Mouse (Mus musculus) liver, embryonic 14.5 days (tissue): ENCODE results near the gene Trib2. TPM values are rescaled to one million over a fixed set of nuclear protein-coding genes. Genes with fewer than 3 reads are reported as not detected.
A peak's percentile ranks its signal among the peaks of the same experiment; 100 is the strongest.

Source experiments
- ATAC-seq: fragments of 200-750 bp; cut with Nextera tagmentation; 2 replicates; pipeline ENCODE4 v1.8.0; 2017; ENCODE audit warnings: moderate number of reproducible peaks, mild to moderate bottlenecking, moderate library complexity; ENCODE audit not compliant: insufficient read depth
- DNase-seq, 3 experiments: peaks; one replicate each; pipeline ENCODE4 v3.0.0-alpha.2; 2012 to 2013; ENCODE audit warnings: low read depth in 3 of 3, low spot score in 3 of 3
- H3K27ac ChIP-seq: fragments of 300-500 bp; sonication (generic); 2 replicates; pipeline ENCODE4 v1.5.1; 2014; ENCODE audit warnings: moderate library complexity, mild to moderate bottlenecking, control low read depth, inconsistent platforms
- H3K27me3 ChIP-seq: fragments of 300-500 bp; sonication (generic); 2 replicates; pipeline ENCODE4 v1.6.1; 2014; ENCODE audit warnings: mild to moderate bottlenecking, low read length, moderate library complexity; ENCODE audit not compliant: control insufficient read depth, insufficient read depth
- H3K36me3 ChIP-seq: fragments of 300-500 bp; sonication (generic); replicated peaks from 2 replicates; pipeline ENCODE4 v1.6.1; 2014; ENCODE audit warnings: low read depth; ENCODE audit not compliant: control insufficient read depth, insufficient read depth
- H3K4me1 ChIP-seq, 2 experiments: fragments of 200-500 bp in 1 of 2; fragments of 300-500 bp in 1 of 2; sonication (generic) in 1 of 2; replicated peaks; 2 replicates each; pipeline ENCODE4 v1.6.1; 2012 to 2014; ENCODE audit warnings: antibody characterized with exemption in 1 of 2, inconsistent platforms in 1 of 2, low read length in 1 of 2; ENCODE audit not compliant: control insufficient read depth in 2 of 2, insufficient read depth in 2 of 2
- H3K4me2 ChIP-seq: fragments of 300-500 bp; sonication (generic); 2 replicates; pipeline ENCODE4 v1.6.1; 2014; ENCODE audit warnings: low read depth, mild to moderate bottlenecking, control low read depth, moderate library complexity
- H3K4me3 ChIP-seq, 2 experiments: fragments of 200-500 bp in 1 of 2; fragments of 300-500 bp in 1 of 2; sonication (generic) in 1 of 2; 2 replicates each; pipeline ENCODE4 v1.5.1; 2012 to 2014; ENCODE audit warnings: low read depth in 2 of 2, low read length in 2 of 2, mild to moderate bottlenecking in 2 of 2, control low read depth in 1 of 2, inconsistent platforms in 1 of 2, moderate library complexity in 1 of 2; ENCODE audit not compliant: insufficient read depth in 1 of 2
- H3K9ac ChIP-seq: fragments of 300-500 bp; sonication (generic); replicated peaks from 2 replicates; pipeline ENCODE4 v1.6.1; 2014; ENCODE audit warnings: mild to moderate bottlenecking, control low read depth, moderate library complexity
- H3K9me3 ChIP-seq: fragments of 300-500 bp; sonication (generic); 2 replicates; pipeline ENCODE4 v1.6.1; 2016; ENCODE audit warnings: low read length, mixed read lengths; ENCODE audit not compliant: control insufficient read depth
- CTCF ChIP-seq: IDR thresholded peaks from 2 replicates; pipeline ENCODE4 v1.5.1; 2016; ENCODE audit warnings: antibody characterized with exemption, low read depth, control low read depth
- EP300 ChIP-seq: IDR thresholded peaks from 2 replicates; pipeline ENCODE4 v1.6.1; 2016; ENCODE audit warnings: antibody characterized with exemption, low read depth
- WGBS: fragments of 180-500 bp; shearing (Covaris S2); extraction: QIAGEN DNeasy Blood & Tissue Kit; methylation state at CpG from one replicate; pipeline ENCODE4 v1.1.7; 2014; ENCODE audit not compliant: insufficient replicate concordance; 5-methylcytosine and 5-hydroxymethylcytosine counted together
- polyA plus RNA-seq, 2 experiments: library from polyadenylated mRNA; depleted of rRNA in 1 of 2; stranded (reverse) in 1 of 2; unstranded in 1 of 2; fragments of >200 nt; fragmentation: Nextera tagmentation in 1 of 2; extraction: Ambion mirVana in 1 of 2; gene quantifications; 2 replicates each; pipeline versions ENCODE4 v1.2.1 to v1.2.3; 2012 to 2014

The Trib2 gene
- polyA plus RNA-seq, 2 experiments, result 1.3 to 2.1 TPM

GRCm38 (mm10) chr12:15800196-15800913 is 16.4 kb downstream of the Trib2 start:
- ATAC-seq (no peak), DNase-seq (no peak)
- Histone ChIP-seq H3K4me3 (no peak overlapping the region), H3K4me2 (no peak overlapping the region), H3K4me1 (peaks cover 0 to 3% of the 10 kb centered on the region in 2 experiments; a peak in 2 of 4 replicates), H3K9me3 (no peaks in the 10 kb centered on the region), H3K27me3 (no peaks in the 10 kb centered on the region), H3K9ac (no peak overlapping the region), H3K27ac (no peak overlapping the region), H3K36me3 (no peaks in the 10 kb centered on the region)
- WGBS, result 77% methylated on average over 4 of the region's 4 CpGs
- TF ChIP-seq CTCF (no peak), EP300 (no peak)

- Histone ChIP-seq H3K36me3 (no peaks in the 10 kb centered on the region), H3K9ac (no peak overlapping the region), H3K27me3 (no peaks in the 10 kb centered on the region), H3K4me3 (no peak overlapping the region), H3K27ac (no peak overlapping the region), H3K9me3 (no peaks in the 10 kb centered on the region), H3K4me2 (no peak overlapping the region), H3K4me1 (peaks cover 0 to 3% of the 10 kb centered on the region in 2 experiments; a peak in 2 of 4 replicates)
- DNase-seq, result no peak
- peak; percentile 51; the same call in 1 of the 2 replicates for ATAC-seq
- TF ChIP-seq CTCF, result no peak
- TF ChIP-seq EP300, result no peak
- 48% methylated on average over 7 of the region's 7 CpGs for WGBS
Measured at GRCm38 (mm10) chr12:15798019-15798418, 18.7 kb downstream of the Trib2 start.

GRCm38 (mm10) chr12:15795886-15796285 is 20.8 kb downstream of the Trib2 start:
- no peak for DNase-seq
- Histone ChIP-seq H3K4me2 (no peak overlapping the region), H3K4me3 (no peak overlapping the region), H3K9me3 (no peaks in the 10 kb centered on the region), H3K9ac (no peak overlapping the region), H3K27me3 (no peaks in the 10 kb centered on the region), H3K4me1 (peaks cover 0 to 3% of the 10 kb centered on the region in 2 experiments; a peak in 1 of 4 replicates), H3K27ac (no peak overlapping the region), H3K36me3 (no peaks in the 10 kb centered on the region)
- 59% methylated on average over 3 of the region's 3 CpGs for WGBS
- TF ChIP-seq CTCF (no peak), EP300 (no peak)
- no peak for ATAC-seq

GRCm38 (mm10) chr12:15793336-15793735 is 23.4 kb downstream of the Trib2 start:
- Histone ChIP-seq H3K9ac (no peak overlapping the region), H3K9me3 (no peaks in the 10 kb centered on the region), H3K27ac (no peak overlapping the region), H3K4me2 (no peak overlapping the region), H3K36me3 (no peaks in the 10 kb centered on the region), H3K4me1 (no peaks in the 10 kb centered on the region), H3K27me3 (no peaks in the 10 kb centered on the region), H3K4me3 (no peak overlapping the region)
- ATAC-seq (no peak), DNase-seq (no peak)
- TF ChIP-seq EP300 (no peak), CTCF (no peak)
- 77% methylated on average over 8 of the region's 8 CpGs for WGBS

GRCm38 (mm10) chr12:15790181-15790580 is 26.5 kb downstream of the Trib2 start:
- TF ChIP-seq CTCF (no peak), EP300 (no peak)
- no peak overlapping the region for H3K27ac ChIP-seq
- 64% methylated on average over 2 of the region's 2 CpGs for WGBS

More at GRCm38 (mm10) chr12:15790181-15790580, 26.5 kb downstream of the Trib2 start:
- Histone ChIP-seq H3K4me2 (no peak overlapping the region), H3K27me3 (no peaks in the 10 kb centered on the region), H3K9ac (no peak overlapping the region), H3K36me3 (no peaks in the 10 kb centered on the region), H3K9me3 (no peaks in the 10 kb centered on the region), H3K4me3 (no peak overlapping the region), H3K4me1 (no peaks in the 10 kb centered on the region)
- DNase-seq (no peak), ATAC-seq (no peak)
